Mouse (Mus musculus) kidney, adult 2 months (tissue): ENCODE results near the gene Actc1. TPM values are rescaled to one million over a fixed set of nuclear protein-coding genes. Genes with fewer than 3 reads are reported as not detected.

Experiments
- DNase-seq: peaks from one replicate; pipeline ENCODE4 v3.0.0; 2021
- H3K27ac ChIP-seq: fragments of 200-500 bp; 2 replicates; pipeline ENCODE4 v1.5.1; 2012; ENCODE audit warnings: low read depth, low read length, control low read depth, inconsistent platforms; ENCODE audit not compliant: insufficient read depth
- H3K27me3 ChIP-seq: fragments of 200-500 bp; replicated peaks from 2 replicates; pipeline ENCODE4 v1.6.1; 2012; ENCODE audit warnings: mild to moderate bottlenecking, moderate library complexity, low read length, inconsistent platforms; ENCODE audit not compliant: control insufficient read depth, insufficient read depth
- H3K36me3 ChIP-seq: fragments of 200-500 bp; 2 replicates; pipeline ENCODE4 v1.6.1; 2012; ENCODE audit warnings: mild to moderate bottlenecking, moderate library complexity, low read length, inconsistent platforms; ENCODE audit not compliant: control insufficient read depth, insufficient read depth
- H3K4me1 ChIP-seq: fragments of 200-500 bp; 2 replicates; pipeline ENCODE4 v1.6.1; 2011; ENCODE audit warnings: low read length; ENCODE audit not compliant: control insufficient read depth, insufficient read depth
- H3K4me3 ChIP-seq: fragments of 200-500 bp; 2 replicates; pipeline ENCODE4 v1.5.1; 2011; ENCODE audit warnings: mild to moderate bottlenecking, low read depth, low read length, control low read depth; ENCODE audit not compliant: insufficient read depth
- CTCF ChIP-seq: fragments of 200-500 bp; conservative IDR thresholded peaks from 2 replicates; pipeline ENCODE4 v1.5.1; 2011; ENCODE audit warnings: low read depth, mild to moderate bottlenecking, control low read depth, low read length, moderate library complexity, mixed read lengths; ENCODE audit not compliant: insufficient read depth, insufficient read length
- POLR2A ChIP-seq: fragments of 200-500 bp; IDR thresholded peaks from one replicate; pipeline ENCODE4 v1.6.1; 2011; ENCODE audit warnings: low read depth, low read length, control low read depth
- WGBS: fragments of 180-500 bp; shearing (Covaris S2); methylation state at CpG from one replicate; pipeline ENCODE4 v1.1.7; 2018; 5-methylcytosine and 5-hydroxymethylcytosine counted together
- polyA plus RNA-seq: library from polyadenylated mRNA; depleted of rRNA; stranded (reverse); fragments of >200 nt; gene quantifications from 2 replicates; pipeline ENCODE4 v1.2.3, GENCODE M21; 2012; rRNA removed

Actc1 gene
- polyA plus RNA-seq: 4.1 and 4.5 TPM in 2 replicates

GRCm38 (mm10) chr2:114052696-114053598, at the start of gene Actc1:
Gene Actc1 (minus strand): TSS chr2:114053548.
- no peaks in the 10 kb centered on the region for H3K27me3 ChIP-seq
- no peak within 1 kb of the TSS for H3K4me3 ChIP-seq
- no peaks in the 10 kb centered on the region for H3K36me3 ChIP-seq
- H3K4me1 ChIP-seq: no peaks in the 10 kb centered on the region
- 19% methylated on average over 14 of the region's 14 CpGs for WGBS
- no peak for DNase-seq
- TF ChIP-seq POLR2A (no peak), CTCF (no peak)
- H3K27ac ChIP-seq: no peak within 1 kb of the TSS

DNA sequence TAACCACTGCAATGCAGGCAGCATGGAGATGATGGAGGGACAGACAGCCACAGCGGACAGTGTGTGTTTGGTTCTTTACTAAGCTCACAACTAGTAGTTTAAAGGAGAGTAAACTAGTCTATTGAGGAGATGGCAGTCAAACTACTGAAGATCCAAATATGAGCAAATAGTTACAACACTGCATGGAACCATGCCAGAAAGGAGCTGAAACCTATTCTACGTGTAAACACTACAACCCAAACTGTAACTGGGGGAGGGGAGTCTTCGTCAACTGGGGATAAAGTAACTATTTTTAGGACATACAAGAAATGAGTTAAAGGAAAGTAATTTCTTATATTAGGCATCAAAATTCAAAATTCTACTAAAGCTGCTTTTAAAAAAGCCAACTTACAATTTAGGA, 49.1 kb upstream of the Actc1 start:
- Histone ChIP-seq H3K4me3 (no peak overlapping the region), H3K36me3 (peaks cover 7% of the 10 kb centered on the region), H3K4me1 (no peaks in the 10 kb centered on the region), H3K27ac (no peak overlapping the region), H3K27me3 (no peaks in the 10 kb centered on the region)
- WGBS: 81% methylated on average over 3 of the region's 3 CpGs
- no peak for DNase-seq
- TF ChIP-seq POLR2A (no peak), CTCF (no peak)

GRCm38 (mm10) chr2:114100834-114101233, 47.5 kb upstream of the Actc1 start:
- peaks cover 9% of the 10 kb centered on the region for H3K36me3 ChIP-seq
- 95% methylated on average over 9 of the region's 9 CpGs for WGBS

DNA sequence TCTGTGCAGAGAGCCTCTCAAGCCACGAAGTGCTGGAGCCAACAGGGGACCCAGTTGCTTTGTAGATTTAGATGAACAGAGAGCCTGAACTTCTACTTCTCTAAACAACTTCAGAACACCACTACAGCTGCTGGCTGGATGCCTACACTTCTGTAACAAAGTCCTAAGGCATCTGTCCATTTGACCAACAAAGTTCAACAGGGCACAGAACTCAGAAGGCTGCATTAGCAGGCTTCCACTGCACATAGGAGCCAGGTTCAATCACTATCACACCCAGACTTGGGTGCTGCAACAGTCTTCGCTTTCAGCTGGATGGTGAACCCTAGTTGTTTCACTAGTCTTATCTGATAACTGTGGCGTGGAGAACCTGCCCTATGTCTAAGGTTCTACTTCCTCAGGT, 46.5 kb upstream of the Actc1 start:
- H3K4me3 ChIP-seq: no peak overlapping the region
- H3K27ac ChIP-seq: no peak overlapping the region
- DNase-seq: peak; percentile 19
- H3K36me3 ChIP-seq: peaks cover 9% of the 10 kb centered on the region
- no peaks in the 10 kb centered on the region for H3K27me3 ChIP-seq
- WGBS: 94% methylated on average over 3 of the region's 3 CpGs
- no peaks in the 10 kb centered on the region for H3K4me1 ChIP-seq
- TF ChIP-seq CTCF (no peak), POLR2A (no peak)

More at GRCm38 (mm10) chr2:114100834-114101233, 47.5 kb upstream of the Actc1 start:
- no peak overlapping the region for H3K4me3 ChIP-seq
- no peak for DNase-seq
- H3K27ac ChIP-seq: no peak overlapping the region
- H3K4me1 ChIP-seq: no peaks in the 10 kb centered on the region
- TF ChIP-seq POLR2A (no peak), CTCF (no peak)
- no peaks in the 10 kb centered on the region for H3K27me3 ChIP-seq

GRCm38 (mm10) chr2:114099109-114099508, 45.8 kb upstream of the Actc1 start:
- Histone ChIP-seq H3K36me3 (peaks cover 7% of the 10 kb centered on the region), H3K4me3 (no peak overlapping the region), H3K4me1 (no peaks in the 10 kb centered on the region), H3K27ac (no peak overlapping the region), H3K27me3 (no peaks in the 10 kb centered on the region)
- TF ChIP-seq CTCF: no peak
- TF ChIP-seq POLR2A: no peak
- no peak for DNase-seq
- WGBS: 91% methylated on average over 5 of the region's 5 CpGs

DNA sequence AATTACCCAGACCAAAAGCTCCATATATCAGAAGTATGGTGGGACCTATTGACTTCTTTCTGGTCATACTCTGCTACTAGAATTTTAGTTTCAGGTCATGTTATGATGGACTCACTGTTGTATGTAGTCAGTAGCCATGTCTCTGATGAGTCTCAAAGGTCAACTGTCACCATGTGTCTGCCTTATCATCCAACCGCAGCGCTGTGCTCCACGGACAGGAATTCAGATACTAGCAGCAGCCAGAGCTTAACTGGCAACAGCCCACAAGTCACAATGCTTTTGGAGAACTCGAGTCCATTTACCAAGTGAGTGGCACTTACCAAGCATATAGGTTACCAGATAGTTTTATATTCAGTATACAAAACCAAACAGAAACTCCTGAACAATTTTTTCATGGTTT, 44.3 kb upstream of the Actc1 start:
- Histone ChIP-seq H3K27me3 (no peaks in the 10 kb centered on the region), H3K4me3 (no peak overlapping the region), H3K27ac (no peak overlapping the region), H3K4me1 (no peaks in the 10 kb centered on the region), H3K36me3 (peaks cover 3% of the 10 kb centered on the region)
- DNase-seq: no peak
- 92% methylated on average over 4 of the region's 4 CpGs for WGBS
- no peak for TF ChIP-seq POLR2A

- Histone ChIP-seq H3K27ac (no peak overlapping the region), H3K36me3 (peaks cover 2% of the 10 kb centered on the region; the same call in 1 of the 2 replicates), H3K4me3 (no peak overlapping the region), H3K4me1 (no peaks in the 10 kb centered on the region), H3K27me3 (no peaks in the 10 kb centered on the region)
- DNase-seq: no peak
- TF ChIP-seq POLR2A (no peak), CTCF (no peak)
- 88% methylated on average over 1 of the region's 1 CpGs for WGBS
Measured at GRCm38 (mm10) chr2:114096570-114096969, 43.2 kb upstream of the Actc1 start.
